Mouse (Mus musculus): ENCODE measurements around the gene Dap3. TPM values are rescaled to one million over a fixed set of nuclear protein-coding genes. Genes with fewer than 3 reads are reported as not detected.
"Not testable (repeated sequence)": the region's sequence is repeated elsewhere in the genome, so short reads cannot be mapped to it uniquely, and the experiment has no call there.

Gene Dap3
- polyA plus RNA-seq, 1 experiment from 2014 or later: 138 TPM

GRCm38 (mm10) chr3:88905209-88905608, 45.8 kb downstream of the Dap3 start:
- Histone ChIP-seq H3K27me3 (ENCODE audit: control insufficient read depth, insufficient read depth, low read length) (no peaks in the 10 kb centered on the region), H3K9ac (replicated peaks; ENCODE audit: low read length) (no peak overlapping the region), H3K9me3 (ENCODE audit: control insufficient read depth, low read length) (no peaks in the 10 kb centered on the region), H3K4me2 (ENCODE audit: low read length) (no peak overlapping the region), H3K36me3 (ENCODE audit: control insufficient read depth, insufficient read depth, low read length) (peaks cover 92% of the 10 kb centered on the region), H3K27ac (replicated peaks; ENCODE audit: low read depth, low read length) (no peak overlapping the region), H3K4me1 (ENCODE audit: control insufficient read depth, insufficient read depth, low read length) (no peaks in the 10 kb centered on the region), H3K4me3 (replicated peaks; ENCODE audit: low read depth, low read length) (no peak overlapping the region)
- no peak for DNase-seq
- no peak for ATAC-seq (ENCODE audit: low FRiP score, low TSS enrichment)
- 91% methylated on average over 6 of the region's 6 CpGs for WGBS

- Histone ChIP-seq H3K4me2 (ENCODE audit: low read length) (no peak overlapping the region), H3K4me3 (replicated peaks; ENCODE audit: low read depth, low read length) (no peak overlapping the region), H3K9ac (replicated peaks; ENCODE audit: low read length) (no peak overlapping the region), H3K36me3 (ENCODE audit: control insufficient read depth, insufficient read depth, low read length) (peaks cover 89% of the 10 kb centered on the region), H3K4me1 (ENCODE audit: control insufficient read depth, insufficient read depth, low read length) (no peaks in the 10 kb centered on the region), H3K9me3 (ENCODE audit: control insufficient read depth, low read length) (no peaks in the 10 kb centered on the region), H3K27me3 (ENCODE audit: control insufficient read depth, insufficient read depth, low read length) (no peaks in the 10 kb centered on the region), H3K27ac (replicated peaks; ENCODE audit: low read depth, low read length) (no peak overlapping the region)
- ATAC-seq (ENCODE audit: low FRiP score, low TSS enrichment) (no peak), DNase-seq (no peak)
- 87% methylated on average over 3 of the region's 3 CpGs for WGBS
Observed at GRCm38 (mm10) chr3:88904803-88905202, 46.2 kb downstream of the Dap3 start.

DNA sequence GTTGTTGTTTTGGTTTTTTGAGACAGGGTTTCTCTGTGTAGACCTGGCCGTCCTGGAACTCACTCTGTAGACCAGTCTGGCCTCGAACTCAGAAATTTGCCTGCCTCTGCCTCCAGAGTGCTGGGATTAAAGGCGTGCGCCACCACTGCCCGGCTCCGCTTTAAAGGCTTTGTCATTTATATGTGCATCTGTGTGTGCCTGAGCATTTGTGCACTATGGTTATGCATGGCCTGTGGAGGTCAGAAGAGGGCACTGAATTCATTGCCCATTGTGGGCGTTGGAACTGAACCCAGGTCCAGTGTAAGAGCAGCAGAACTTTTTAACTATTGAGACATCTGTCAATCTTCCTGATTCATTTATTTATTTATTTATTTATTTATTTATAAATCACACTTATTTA, 58.0 kb downstream of the Dap3 start:
- H3K9me3 ChIP-seq (ENCODE audit: control insufficient read depth, low read length); H3K4me3 ChIP-seq (replicated peaks; ENCODE audit: low read depth, low read length); H3K9ac ChIP-seq (replicated peaks; ENCODE audit: low read length); H3K27me3 ChIP-seq (ENCODE audit: control insufficient read depth, insufficient read depth, low read length); ATAC-seq (ENCODE audit: low FRiP score, low TSS enrichment); DNase-seq; H3K27ac ChIP-seq (replicated peaks; ENCODE audit: low read depth, low read length); H3K4me1 ChIP-seq (ENCODE audit: control insufficient read depth, insufficient read depth, low read length); H3K4me2 ChIP-seq (ENCODE audit: low read length): not testable (repeated sequence)
- WGBS: 92% methylated on average over 7 of the region's 7 CpGs
- H3K36me3 ChIP-seq (ENCODE audit: control insufficient read depth, insufficient read depth, low read length): peaks cover 16% of the 10 kb centered on the region

- H3K27me3 ChIP-seq (ENCODE audit: control insufficient read depth, insufficient read depth, low read length); H3K27ac ChIP-seq (replicated peaks; ENCODE audit: low read depth, low read length); H3K4me1 ChIP-seq (ENCODE audit: control insufficient read depth, insufficient read depth, low read length); H3K36me3 ChIP-seq (ENCODE audit: control insufficient read depth, insufficient read depth, low read length); ATAC-seq (ENCODE audit: low FRiP score, low TSS enrichment); H3K9me3 ChIP-seq (ENCODE audit: control insufficient read depth, low read length); H3K4me2 ChIP-seq (ENCODE audit: low read length); H3K4me3 ChIP-seq (replicated peaks; ENCODE audit: low read depth, low read length); DNase-seq; H3K9ac ChIP-seq (replicated peaks; ENCODE audit: low read length): not testable (repeated sequence)
- 95% methylated on average over 4 of the region's 4 CpGs for WGBS
Observed at GRCm38 (mm10) chr3:88882536-88882935, 68.4 kb downstream of the Dap3 start.

Other genes with a start within 250 kb of the Dap3 start
- gene Rit1, start 234.3 kb downstream of the Dap3 start, polyA plus RNA-seq (2014; fragmentation: Nextera tagmentation; extraction: Ambion mirVana): 56.5 and 57.4 TPM in 2 replicates
- gene Syt11, start 176.0 kb downstream of the Dap3 start, polyA plus RNA-seq (2014; fragmentation: Nextera tagmentation; extraction: Ambion mirVana): 169 and 199 TPM in 2 replicates
- 14.4 and 18.3 TPM in 2 replicates for gene Gon4l, start 116.0 kb downstream of the Dap3 start, polyA plus RNA-seq (2014; fragmentation: Nextera tagmentation; extraction: Ambion mirVana)
- 48.3 and 53.2 TPM in 2 replicates for gene Msto1, start 37.2 kb downstream of the Dap3 start, polyA plus RNA-seq (2014; fragmentation: Nextera tagmentation; extraction: Ambion mirVana)
- gene Ash1l, start 559 bp downstream of the Dap3 start, polyA plus RNA-seq (2014; fragmentation: Nextera tagmentation; extraction: Ambion mirVana): 22.5 and 24.9 TPM in 2 replicates
- 90.1 and 107 TPM in 2 replicates for gene Rusc1, start 142.1 kb upstream of the Dap3 start, polyA plus RNA-seq (2014; fragmentation: Nextera tagmentation; extraction: Ambion mirVana)
- not detected in 2 replicates for gene Gm43738, start 149.9 kb upstream of the Dap3 start, polyA plus RNA-seq (2014; fragmentation: Nextera tagmentation; extraction: Ambion mirVana)
- gene Fdps, start 150.8 kb upstream of the Dap3 start, polyA plus RNA-seq (2014; fragmentation: Nextera tagmentation; extraction: Ambion mirVana): 364 and 475 TPM in 2 replicates
- gene Pklr, start 185.0 kb upstream of the Dap3 start, polyA plus RNA-seq (2014; fragmentation: Nextera tagmentation; extraction: Ambion mirVana): 0.07 and 0.29 TPM in 2 replicates
- 23.6 and 30.7 TPM in 2 replicates for gene Hcn3, start 209.0 kb upstream of the Dap3 start, polyA plus RNA-seq (2014; fragmentation: Nextera tagmentation; extraction: Ambion mirVana)
- 22.0 and 24.6 TPM in 2 replicates for gene Clk2, start 213.6 kb upstream of the Dap3 start, polyA plus RNA-seq (2014; fragmentation: Nextera tagmentation; extraction: Ambion mirVana)
- 104 and 123 TPM in 2 replicates for gene Scamp3, start 226.3 kb upstream of the Dap3 start, polyA plus RNA-seq (2014; fragmentation: Nextera tagmentation; extraction: Ambion mirVana)
- gene Fam189b, start 232.0 kb upstream of the Dap3 start, polyA plus RNA-seq (2014; fragmentation: Nextera tagmentation; extraction: Ambion mirVana): 25.0 and 25.3 TPM in 2 replicates